Mouse (Mus musculus) intestine, postnatal 0 days (tissue): Measurements from ENCODE around the gene Arhgef17. TPM values are rescaled to one million over a fixed set of nuclear protein-coding genes. Genes with fewer than 3 reads are reported as not detected.
A peak's percentile ranks its signal among the peaks of the same experiment; 100 is the strongest.

ENCODE experiments used
- ATAC-seq: fragments of 200-750 bp; cut with Nextera tagmentation; 2 replicates; pipeline ENCODE4 v1.8.0; 2017; ENCODE audit warnings: mild to moderate bottlenecking, moderate TSS enrichment, moderate library complexity
- H3K27ac ChIP-seq: fragments of 300-500 bp; sonication (generic); 2 replicates; pipeline ENCODE4 v1.5.1; 2014; ENCODE audit warnings: mild to moderate bottlenecking, low read depth, low read length, moderate library complexity
- H3K27me3 ChIP-seq: fragments of 300-500 bp; sonication (generic); replicated peaks from 2 replicates; pipeline ENCODE4 v1.6.1; 2014; ENCODE audit warnings: low read length, mixed read lengths; ENCODE audit not compliant: control insufficient read depth, insufficient read depth
- H3K36me3 ChIP-seq: fragments of 300-500 bp; sonication (generic); 2 replicates; pipeline ENCODE4 v1.6.1; 2014; ENCODE audit warnings: mild to moderate bottlenecking, moderate library complexity; ENCODE audit not compliant: control insufficient read depth, insufficient read depth
- H3K4me1 ChIP-seq: fragments of 300-500 bp; sonication (generic); replicated peaks from 2 replicates; pipeline ENCODE4 v1.6.1; 2014; ENCODE audit warnings: antibody characterized with exemption, low read length, mixed read lengths; ENCODE audit not compliant: control insufficient read depth, insufficient read depth
- H3K4me2 ChIP-seq: fragments of 300-500 bp; sonication (generic); replicated peaks from 2 replicates; pipeline ENCODE4 v1.6.1; 2014; ENCODE audit warnings: low read depth, mild to moderate bottlenecking, moderate library complexity
- H3K4me3 ChIP-seq: fragments of 300-500 bp; sonication (generic); 2 replicates; pipeline ENCODE4 v1.5.1; 2014; ENCODE audit warnings: low read depth, low read length
- H3K9ac ChIP-seq: fragments of 300-500 bp; sonication (generic); 2 replicates; pipeline ENCODE4 v1.6.1; 2014; ENCODE audit warnings: mild to moderate bottlenecking, low read depth, low read length
- H3K9me3 ChIP-seq: fragments of 300-500 bp; sonication (generic); 2 replicates; pipeline ENCODE4 v1.6.1; 2016; ENCODE audit warnings: mixed run types; ENCODE audit not compliant: control insufficient read depth
- CTCF ChIP-seq: sonication (generic); IDR thresholded peaks from 2 replicates; pipeline ENCODE4 v1.5.1; 2016; ENCODE audit warnings: low read depth, mild to moderate bottlenecking, control low read depth, antibody characterized with exemption, moderate library complexity
- WGBS: fragments of 180-500 bp; shearing (Covaris S2); extraction: QIAGEN DNeasy Blood & Tissue Kit; methylation state at CpG from one replicate; pipeline ENCODE4 v1.1.7; 2014; 5-methylcytosine and 5-hydroxymethylcytosine counted together
- polyA plus RNA-seq: library from polyadenylated mRNA; unstranded; fragments of >200 nt; fragmentation: Nextera tagmentation; extraction: Ambion mirVana; gene quantifications from 2 replicates; pipeline ENCODE4 v1.2.1, GENCODE M21; 2015

The Arhgef17 gene
- 2.0 and 2.5 TPM in 2 replicates for polyA plus RNA-seq

DNA sequence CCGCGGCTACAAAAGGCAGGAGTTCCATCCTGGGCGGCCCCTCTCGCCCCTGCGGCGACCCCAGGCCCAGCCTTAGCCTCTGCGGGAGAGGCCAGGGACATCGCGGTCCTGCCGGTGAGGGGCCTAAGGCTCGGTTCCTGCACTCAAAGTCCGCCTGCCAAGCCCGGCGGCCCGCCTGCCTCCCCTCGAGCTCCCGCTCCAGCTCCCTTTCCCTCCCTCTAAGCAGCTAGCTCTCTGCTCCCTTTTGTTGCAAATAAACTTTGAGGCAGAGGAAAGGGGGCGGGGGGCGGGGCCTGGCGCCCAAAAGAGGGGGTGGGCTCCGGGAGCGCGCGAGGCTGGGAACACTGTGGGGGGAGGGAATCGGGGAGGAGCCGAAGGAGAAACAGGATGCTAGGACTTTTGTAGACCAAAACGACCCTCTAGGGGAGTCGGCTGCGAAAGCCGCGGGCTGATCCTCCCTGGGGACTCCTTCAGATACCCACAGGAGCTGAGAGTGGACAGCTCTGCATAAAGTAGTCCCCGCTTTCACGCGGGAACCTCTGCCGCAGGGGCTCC, at the start of gene Arhgef17:
Gene Arhgef17, minus strand, starts transcription at position 182 of the 555 bp plus-strand sequence.
- peak within 1 kb of the TSS; percentile 58 for H3K4me3 ChIP-seq
- peak; percentile 40 for ATAC-seq
- peaks cover 21% of the 10 kb centered on the region for H3K27me3 ChIP-seq
- H3K4me2 ChIP-seq = peak within 1 kb of the TSS; percentile 90
- H3K4me1 ChIP-seq = peaks cover 2% of the 10 kb centered on the region; the same call in 1 of the 2 replicates
- H3K9ac ChIP-seq = peak within 1 kb of the TSS; percentile 75
- H3K36me3 ChIP-seq = no peaks in the 10 kb centered on the region; the same call in 1 of the 2 replicates
- TF ChIP-seq CTCF = no peak
- no peaks in the 10 kb centered on the region for H3K9me3 ChIP-seq
- H3K27ac ChIP-seq = peak within 1 kb of the TSS; percentile 85
- WGBS = under 1% methylated on average over 34 of the region's 35 CpGs

DNA sequence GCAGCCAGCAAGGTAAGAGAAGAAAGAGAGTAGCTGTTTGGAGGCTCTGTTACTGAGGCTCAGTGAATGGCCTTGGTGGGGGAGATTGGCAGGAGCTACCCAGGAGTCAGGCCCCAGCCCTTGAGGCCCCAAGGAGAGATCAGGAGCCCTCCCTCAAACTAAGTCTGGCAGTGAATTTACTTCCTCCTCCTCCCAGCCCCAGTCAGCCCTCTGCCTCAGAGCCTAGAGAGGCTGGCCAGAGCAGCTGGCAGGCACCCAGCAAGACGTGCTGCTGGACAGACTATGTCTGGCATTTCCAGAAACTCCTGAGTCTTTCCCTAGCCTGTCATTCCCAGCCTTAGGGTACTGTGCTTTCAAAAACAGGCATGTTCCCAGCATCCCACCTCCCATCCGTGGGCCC, 47.3 kb upstream of the Arhgef17 start:
- Histone ChIP-seq H3K27me3 (no peaks in the 10 kb centered on the region), H3K9me3 (no peaks in the 10 kb centered on the region), H3K9ac (no peak overlapping the region), H3K4me3 (no peak overlapping the region), H3K4me1 (peaks cover 16% of the 10 kb centered on the region), H3K36me3 (no peaks in the 10 kb centered on the region), H3K27ac (no peak overlapping the region), H3K4me2 (peak overlapping the region; percentile 13; the same call in 1 of the 2 replicates)
- 20% methylated on average over 2 of the region's 2 CpGs for WGBS
- ATAC-seq = peak; percentile 32; the same call in 1 of the 2 replicates
- TF ChIP-seq CTCF = no peak

DNA sequence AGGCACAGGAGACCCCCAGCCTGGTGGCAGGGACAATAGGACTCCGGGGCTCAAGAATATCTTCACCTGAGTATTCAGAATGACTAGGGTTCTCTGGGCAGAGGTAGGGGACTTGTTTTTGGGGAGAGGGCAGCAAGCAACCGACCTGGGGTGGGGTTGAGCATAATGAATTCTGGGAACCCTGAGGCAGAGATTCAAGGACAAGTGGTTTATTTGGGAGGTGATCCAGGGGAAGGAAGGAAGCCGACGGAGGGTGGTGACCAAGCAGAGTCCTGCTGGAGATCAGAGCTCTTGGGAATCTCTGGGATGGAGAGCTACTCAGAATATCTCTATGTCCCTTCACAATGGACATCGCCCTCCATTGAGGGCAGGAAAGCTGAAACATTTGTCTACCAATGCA, 46.3 kb upstream of the Arhgef17 start:
- no peaks in the 10 kb centered on the region for H3K27me3 ChIP-seq
- no peak for ATAC-seq
- 84% methylated on average over 5 of the region's 5 CpGs for WGBS
- H3K27ac ChIP-seq = no peak overlapping the region
- H3K4me1 ChIP-seq = peaks cover 16% of the 10 kb centered on the region
- no peaks in the 10 kb centered on the region for H3K9me3 ChIP-seq
- TF ChIP-seq CTCF = no peak
- H3K36me3 ChIP-seq = no peaks in the 10 kb centered on the region
- H3K4me3 ChIP-seq = no peak overlapping the region
- H3K9ac ChIP-seq = no peak overlapping the region
- no peak overlapping the region for H3K4me2 ChIP-seq

DNA sequence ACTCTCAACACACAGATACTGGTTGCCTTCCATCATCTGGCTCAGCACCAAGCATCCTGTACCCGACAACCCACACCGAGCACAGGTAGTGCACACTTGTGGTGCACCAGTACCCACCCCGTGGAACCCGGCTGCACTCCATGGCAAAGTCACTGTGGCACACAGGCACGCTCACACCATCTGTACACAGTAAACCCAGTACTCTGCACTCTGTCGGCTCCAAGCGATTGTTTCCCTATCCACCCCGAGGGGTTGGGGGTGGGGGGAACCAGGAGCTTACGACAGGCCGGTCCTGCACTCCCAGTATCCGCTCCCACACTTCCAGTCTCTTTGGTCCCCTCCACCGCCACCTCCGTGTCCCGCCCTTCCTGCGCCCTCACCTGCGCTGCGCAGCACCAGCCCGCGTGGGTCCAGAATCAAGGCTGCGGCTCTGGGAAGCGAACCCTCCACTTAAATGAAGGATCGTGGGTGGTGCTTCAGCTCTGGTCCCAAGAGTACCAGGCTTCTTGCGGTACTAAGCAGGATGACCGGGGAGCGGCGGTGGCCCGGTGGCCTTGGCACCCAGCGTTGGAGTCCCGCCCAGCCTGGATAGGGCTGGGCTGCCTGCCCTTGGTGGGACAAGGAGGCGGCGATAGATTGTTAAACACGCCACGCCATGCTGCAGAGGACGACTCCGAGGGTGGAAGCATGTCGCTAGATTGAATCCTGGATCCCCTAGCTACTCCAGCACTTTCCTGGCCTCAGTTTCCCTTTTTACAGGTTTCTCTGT, 42.4 kb upstream of the Arhgef17 start, which contains the start of gene P2ry6:
Gene P2ry6, minus strand, starts transcription at position 515 of the 769 bp plus-strand sequence.
- H3K27ac ChIP-seq = no peak within 1 kb of the TSS; the same call in 1 of the 2 replicates
- H3K27me3 ChIP-seq = no peaks in the 10 kb centered on the region
- 4% methylated on average over 36 of the region's 36 CpGs for WGBS
- H3K9me3 ChIP-seq = no peaks in the 10 kb centered on the region
- peak within 1 kb of the TSS; percentile 41 for H3K4me3 ChIP-seq
- TF ChIP-seq CTCF = no peak
- peak within 1 kb of the TSS; percentile 68 for H3K4me2 ChIP-seq
- no peaks in the 10 kb centered on the region for H3K36me3 ChIP-seq
- peak within 1 kb of the TSS; percentile 1; the same call in 1 of the 2 replicates for H3K9ac ChIP-seq
- peak; percentile 72 for ATAC-seq
- H3K4me1 ChIP-seq = peaks cover 15% of the 10 kb centered on the region

DNA sequence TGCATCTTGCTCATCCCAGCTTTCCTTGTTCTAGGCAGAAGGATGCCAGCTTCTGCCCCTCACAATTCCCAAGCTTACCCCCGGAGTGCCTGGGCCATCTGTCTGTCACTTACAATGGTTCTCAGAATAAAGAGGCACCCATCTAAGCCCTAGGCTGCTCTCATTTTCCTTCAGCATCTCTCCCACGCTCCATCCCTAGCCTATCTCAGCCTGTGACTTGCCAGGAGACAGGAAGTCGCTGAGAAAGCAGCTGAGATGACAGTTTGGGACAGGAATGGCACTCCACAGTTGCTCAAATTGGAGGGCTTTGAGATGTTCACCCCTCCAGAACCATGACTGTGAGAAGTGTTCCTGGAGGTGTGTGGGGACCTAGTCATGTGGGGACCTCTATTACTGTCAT, 41.0 kb upstream of the Arhgef17 start:
- no peak overlapping the region for H3K9ac ChIP-seq
- H3K9me3 ChIP-seq = no peaks in the 10 kb centered on the region
- H3K27ac ChIP-seq = no peak overlapping the region
- H3K4me3 ChIP-seq = no peak overlapping the region
- H3K4me2 ChIP-seq = no peak overlapping the region
- no peaks in the 10 kb centered on the region for H3K27me3 ChIP-seq
- 65% methylated on average over 3 of the region's 3 CpGs for WGBS
- no peaks in the 10 kb centered on the region for H3K36me3 ChIP-seq
- no peak for ATAC-seq
- no peak for TF ChIP-seq CTCF
- H3K4me1 ChIP-seq = peaks cover 4% of the 10 kb centered on the region; the same call in 1 of the 2 replicates

DNA sequence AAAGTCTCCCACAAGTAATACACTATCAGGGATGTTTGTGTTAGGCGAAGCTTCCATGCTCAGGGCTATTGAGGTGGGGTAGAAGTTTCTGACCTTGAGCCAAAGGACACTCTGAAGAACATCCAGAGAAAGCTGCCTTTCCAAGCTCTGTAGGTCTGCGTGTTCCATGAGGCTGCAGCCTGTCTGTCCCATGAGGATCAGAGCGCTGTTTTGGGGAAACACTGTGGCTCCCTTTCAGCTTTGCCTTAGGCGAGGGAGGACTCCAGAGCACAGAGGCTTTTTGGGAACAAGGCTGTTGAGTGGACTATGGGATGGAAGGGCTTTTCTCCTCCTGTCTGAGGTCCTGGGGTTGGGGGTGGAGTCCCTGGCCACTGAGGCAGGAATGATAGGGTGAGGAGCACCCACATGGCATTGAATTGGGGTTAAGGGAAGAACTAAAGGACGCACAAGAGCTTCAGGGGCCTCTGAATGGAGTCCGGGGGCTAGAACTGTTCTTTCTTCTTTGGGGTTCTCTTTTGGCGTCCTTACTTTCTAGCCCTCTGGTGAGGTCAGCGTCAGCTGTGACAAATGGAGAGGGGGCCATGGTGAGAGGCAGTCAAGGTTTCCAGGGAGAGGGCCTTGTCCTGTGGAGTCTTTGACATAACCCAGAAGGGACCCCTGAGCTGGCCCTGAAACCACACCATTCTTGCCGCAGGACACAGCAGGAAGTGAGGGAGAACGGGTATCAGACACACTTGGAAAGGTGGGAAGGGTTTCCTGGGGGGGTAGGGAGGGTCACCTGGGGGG, 37.2 kb upstream of the Arhgef17 start:
- no peaks in the 10 kb centered on the region for H3K36me3 ChIP-seq
- H3K27me3 ChIP-seq = no peaks in the 10 kb centered on the region
- WGBS = 79% methylated on average over 10 of the region's 10 CpGs
- H3K9ac ChIP-seq = no peak overlapping the region
- no peak for TF ChIP-seq CTCF
- H3K27ac ChIP-seq = no peak overlapping the region
- ATAC-seq = no peak
- H3K4me3 ChIP-seq = no peak overlapping the region
- H3K4me2 ChIP-seq = no peak overlapping the region
- no peaks in the 10 kb centered on the region for H3K9me3 ChIP-seq
- no peaks in the 10 kb centered on the region; the same call in 1 of the 2 replicates for H3K4me1 ChIP-seq
